Mouse (Mus musculus) forelimb bud, embryonic 11.5 days (tissue): ENCODE results near the gene Tex38.

Experiments
- DNase-seq: peaks from one replicate; pipeline ENCODE4 v3.0.0-alpha.2; 2012; ENCODE audit warnings: low read depth, low spot score

Gene Tex38

DNA sequence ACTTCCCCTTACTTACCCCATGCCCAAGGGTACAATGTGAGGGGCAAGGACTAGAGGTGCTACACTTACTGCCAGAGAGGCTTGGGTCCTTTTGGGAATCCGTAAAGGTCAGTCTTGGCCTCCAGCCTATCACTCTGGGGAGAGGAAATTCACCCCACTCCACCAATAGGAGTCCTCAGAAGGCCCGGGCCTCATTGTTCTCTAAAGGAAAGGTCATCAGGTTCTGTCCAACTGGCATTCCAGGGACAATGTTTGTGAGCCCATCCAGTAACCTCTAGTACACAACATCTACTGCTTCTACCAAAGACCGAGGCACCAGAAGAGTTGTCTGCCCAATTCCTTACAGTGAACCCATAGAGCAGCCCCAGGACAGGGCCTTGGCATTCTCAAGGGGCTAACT lies at the start of gene Tex38:
Gene Tex38, minus strand, starts transcription at position 101 of the 400 bp plus-strand sequence.
- DNase-seq = no peak

- no peak for DNase-seq
These were observed 49.7 kb upstream of the Tex38 start for GRCm38 (mm10) chr4:115830491-115830890.

GRCm38 (mm10) chr4:115828572-115828902 lies 47.7 kb upstream of the Tex38 start:
- DNase-seq = no peak

DNA sequence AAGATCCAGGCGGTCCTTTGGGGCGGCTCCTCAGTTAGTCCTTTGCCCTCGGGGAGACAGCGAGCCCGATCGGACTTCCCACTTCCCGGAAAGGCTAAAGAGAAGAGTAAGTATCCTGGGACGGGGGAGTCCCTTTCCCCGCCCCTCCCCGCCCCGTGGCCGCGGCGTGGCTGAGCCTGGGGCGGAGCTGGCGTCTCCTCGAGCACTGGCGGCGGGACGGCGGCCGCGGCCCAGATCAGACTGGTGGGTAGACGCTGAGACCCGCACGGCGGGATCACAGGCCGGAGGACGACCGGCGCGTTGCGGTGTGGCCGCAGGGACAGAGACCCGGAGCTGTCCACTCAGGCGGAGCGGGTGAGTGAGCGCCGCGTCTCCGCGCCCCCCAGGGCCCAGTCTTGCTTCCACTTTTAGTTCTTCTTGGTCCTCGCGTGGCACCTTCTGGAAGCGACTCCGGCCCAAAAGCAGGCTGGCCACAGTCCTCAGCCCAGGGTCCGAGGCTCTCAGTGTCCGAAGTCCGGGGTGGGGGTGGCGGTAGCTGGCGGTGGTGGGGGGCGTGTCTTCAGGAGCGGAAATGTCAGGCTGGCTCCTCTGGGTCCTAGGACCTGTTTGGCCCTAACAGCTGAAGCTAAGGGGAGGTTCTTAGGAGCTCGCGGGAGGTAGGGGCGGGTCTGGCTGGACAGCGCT lies 47.2 kb upstream of the Tex38 start, which contains the start of gene Mob3c:
Gene Mob3c, plus strand, starts transcription at position 205 of the 684 bp plus-strand sequence.
- DNase-seq = peak; percentile 57

- no peak for DNase-seq
These were observed 46.7 kb upstream of the Tex38 start for GRCm38 (mm10) chr4:115827535-115827887.

DNA sequence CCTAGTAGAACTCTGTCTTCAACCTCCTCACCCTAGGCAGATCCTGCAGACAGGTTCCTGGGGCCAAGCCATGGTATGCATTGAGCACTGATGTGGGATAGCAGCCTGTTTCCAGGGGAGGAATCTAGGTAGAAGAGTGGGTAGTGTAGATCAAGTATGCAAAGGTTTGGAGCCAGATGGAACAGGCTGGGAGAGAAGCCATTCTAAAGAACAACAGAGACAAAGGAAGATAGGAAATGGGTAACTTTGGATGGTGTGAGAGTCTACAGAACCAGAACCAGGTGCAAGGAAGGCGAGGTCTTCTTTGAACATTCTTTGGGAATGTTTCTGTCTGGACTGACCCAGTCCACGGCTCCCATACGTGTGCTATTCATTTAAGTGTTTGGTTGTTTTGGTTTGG lies 46.2 kb upstream of the Tex38 start:
- DNase-seq = no peak

DNA sequence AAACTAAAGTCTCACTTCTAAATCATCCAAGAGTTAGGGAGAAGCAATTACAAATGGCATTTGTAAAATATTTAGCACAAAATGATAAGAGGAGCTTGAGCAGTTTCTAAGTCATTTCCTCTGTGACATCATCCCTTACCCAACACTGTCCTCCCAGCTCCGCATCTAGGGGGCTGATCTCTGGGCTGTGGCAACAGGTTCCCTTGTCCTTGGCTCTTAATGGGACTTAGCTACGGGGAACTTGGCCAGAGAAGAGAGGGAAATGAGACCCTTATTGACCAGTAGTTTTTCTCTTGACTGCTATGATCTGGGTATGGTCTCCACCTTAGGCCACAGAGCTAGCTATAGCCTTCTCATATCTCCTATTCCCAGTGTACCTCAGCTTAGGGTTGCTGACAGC lies 44.5 kb upstream of the Tex38 start:
- no peak for DNase-seq

DNA sequence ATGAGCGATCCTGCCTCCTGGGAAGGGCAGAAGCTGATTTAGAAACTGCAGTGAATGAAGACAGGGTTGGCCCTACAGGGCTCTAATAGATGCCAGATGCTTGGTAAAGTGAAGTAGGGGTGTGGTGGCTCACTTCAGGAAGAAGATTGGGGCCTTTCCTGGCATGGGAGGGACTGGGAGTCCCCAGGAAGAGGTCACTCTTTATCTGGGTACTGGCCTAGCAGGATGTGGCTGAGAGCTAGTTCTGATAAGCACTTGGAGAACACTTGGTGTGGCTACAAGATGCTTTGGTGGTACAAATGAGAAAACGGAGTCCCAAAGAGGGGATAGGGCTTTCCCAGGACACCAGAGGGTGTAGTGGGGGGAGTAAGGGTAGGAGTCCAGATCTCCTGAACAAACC lies 43.4 kb upstream of the Tex38 start:
- DNase-seq = no peak

DNA sequence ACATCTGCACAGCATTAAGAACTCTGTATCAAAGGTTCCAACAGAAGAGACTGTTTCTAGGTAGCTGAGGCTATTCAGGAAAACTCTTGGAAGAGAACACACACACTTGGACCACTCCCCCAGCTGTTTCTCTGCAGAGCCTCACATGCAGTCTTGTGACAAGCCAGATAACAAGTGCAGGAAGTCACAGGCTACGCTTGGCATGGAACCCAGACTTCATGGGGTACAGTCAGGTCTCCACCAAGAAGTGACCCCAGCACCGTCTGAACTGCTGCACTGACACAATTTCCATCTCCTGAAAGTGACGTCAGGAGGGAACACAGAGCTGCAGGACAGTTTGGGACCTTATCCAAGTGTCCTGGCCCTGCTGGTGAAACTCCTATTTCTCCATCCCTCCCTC lies 41.1 kb upstream of the Tex38 start:
- DNase-seq = no peak

- DNase-seq = no peak
These were observed 40.6 kb upstream of the Tex38 start for GRCm38 (mm10) chr4:115821431-115821830.

GRCm38 (mm10) chr4:115820944-115821343 lies 40.1 kb upstream of the Tex38 start:
- DNase-seq = no peak

DNA sequence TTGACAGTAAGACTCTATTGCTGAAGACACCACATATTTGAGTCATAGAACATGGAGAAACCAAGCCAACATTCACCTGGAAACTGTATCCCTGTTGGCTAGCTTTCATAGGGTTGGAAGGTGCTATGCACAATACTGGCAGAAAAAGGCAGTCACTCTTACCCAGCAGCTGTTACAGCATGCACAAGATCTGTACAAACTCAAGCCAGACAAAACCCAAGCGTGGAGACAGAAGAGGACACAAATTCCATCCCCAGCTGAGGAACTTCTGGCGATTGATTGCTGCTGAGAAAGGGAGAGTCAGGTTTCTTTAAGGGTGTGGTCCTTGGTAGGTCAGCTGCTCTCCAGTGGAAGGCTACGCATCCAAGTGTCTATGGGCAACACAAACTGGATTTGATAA lies 39.4 kb upstream of the Tex38 start:
- no peak for DNase-seq

GRCm38 (mm10) chr4:115815606-115816005 lies 34.8 kb upstream of the Tex38 start:
- DNase-seq = no peak

DNA sequence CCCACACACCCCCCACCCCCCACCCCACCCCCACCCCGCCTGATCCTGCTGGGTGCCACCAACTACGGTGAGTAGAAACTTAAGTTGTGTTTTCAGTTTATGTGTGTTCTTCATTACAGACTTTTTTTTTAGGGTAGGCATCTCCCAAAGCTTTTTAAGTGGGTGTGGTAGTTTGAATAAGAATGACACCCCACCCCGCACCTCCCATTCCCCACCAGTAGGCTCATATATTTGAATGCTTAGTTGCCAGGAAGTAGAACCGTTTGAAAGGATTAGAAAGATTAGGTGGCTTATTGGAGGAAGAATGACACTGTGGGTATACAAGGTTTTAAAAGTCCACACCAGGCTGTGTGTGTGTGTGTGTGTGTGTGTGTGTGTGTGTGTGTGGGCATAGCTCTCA lies 31.5 kb upstream of the Tex38 start:
- DNase-seq = no peak

DNA sequence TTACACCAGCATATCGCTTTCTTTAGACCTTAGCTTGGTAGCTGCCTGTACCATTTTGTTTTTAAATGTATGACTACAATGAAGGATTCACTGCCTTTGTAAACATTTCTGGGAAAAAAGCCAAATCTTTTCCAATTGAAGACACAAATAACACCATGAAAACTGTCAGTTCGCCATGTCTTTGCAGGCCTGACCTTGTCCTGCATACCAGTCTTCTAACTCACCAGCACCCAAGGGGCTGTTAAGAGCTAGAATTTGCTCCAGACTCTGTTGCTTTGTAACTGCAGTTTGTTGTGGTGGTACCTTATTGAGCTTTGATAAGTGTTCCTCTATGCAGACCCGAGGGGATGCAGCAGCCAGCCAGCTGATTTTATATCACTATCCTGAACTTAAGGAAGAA lies 19.2 kb upstream of the Tex38 start:
- DNase-seq = no peak

DNA sequence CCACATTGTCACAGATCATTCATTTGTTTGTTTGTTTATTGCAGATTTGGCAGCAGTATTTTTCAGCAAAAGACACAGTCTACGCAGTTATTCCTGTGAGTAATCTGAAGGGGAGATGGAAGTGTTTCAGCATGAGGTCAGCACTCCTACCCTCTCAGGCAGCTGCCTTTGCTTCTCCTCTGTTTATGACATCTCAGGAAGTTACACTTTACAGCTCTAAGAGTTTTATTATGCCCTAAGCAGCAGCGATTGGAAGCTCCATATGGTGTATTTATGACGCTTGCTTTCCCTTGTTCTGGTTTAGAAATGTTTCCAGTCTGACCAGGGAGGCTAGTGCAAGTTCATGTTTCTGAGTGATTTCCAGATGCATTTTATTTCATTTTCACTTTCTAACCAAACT lies 14.5 kb upstream of the Tex38 start:
- DNase-seq = peak; percentile 23

GRCm38 (mm10) chr4:115790864-115791263 lies 10.0 kb upstream of the Tex38 start:
- no peak for DNase-seq

- no peak for DNase-seq
These were observed 4.8 kb upstream of the Tex38 start for GRCm38 (mm10) chr4:115785511-115786034.

GRCm38 (mm10) chr4:115784769-115785510 lies 4.1 kb upstream of the Tex38 start, which contains the start of gene Atpaf1:
Gene Atpaf1 (plus strand): TSS chr4:115784812.
- DNase-seq = peak; percentile 53

- no peak for DNase-seq
These were observed 1.4 kb upstream of the Tex38 start for GRCm38 (mm10) chr4:115782026-115782805.

DNA sequence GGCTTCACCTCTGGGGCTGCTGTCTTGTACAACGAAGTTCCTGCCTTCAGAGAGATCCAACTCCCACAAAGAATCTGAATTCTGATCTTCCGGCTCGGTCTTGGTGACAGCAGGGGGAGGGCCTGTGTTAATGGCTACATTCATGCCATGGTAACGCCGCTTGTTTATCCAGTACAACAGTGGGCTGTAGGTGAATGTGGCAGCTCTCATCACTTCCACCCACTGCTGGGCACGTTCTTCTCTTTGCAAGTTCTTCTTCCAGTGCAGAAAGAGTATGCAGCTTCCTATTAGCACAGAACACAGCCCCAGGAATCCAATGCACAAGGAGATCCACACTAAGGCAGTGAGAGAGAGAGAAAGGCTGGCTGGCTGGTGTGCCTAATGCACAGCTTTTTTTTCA lies 549 bp downstream of the Tex38 start:
- DNase-seq = no peak

DNA sequence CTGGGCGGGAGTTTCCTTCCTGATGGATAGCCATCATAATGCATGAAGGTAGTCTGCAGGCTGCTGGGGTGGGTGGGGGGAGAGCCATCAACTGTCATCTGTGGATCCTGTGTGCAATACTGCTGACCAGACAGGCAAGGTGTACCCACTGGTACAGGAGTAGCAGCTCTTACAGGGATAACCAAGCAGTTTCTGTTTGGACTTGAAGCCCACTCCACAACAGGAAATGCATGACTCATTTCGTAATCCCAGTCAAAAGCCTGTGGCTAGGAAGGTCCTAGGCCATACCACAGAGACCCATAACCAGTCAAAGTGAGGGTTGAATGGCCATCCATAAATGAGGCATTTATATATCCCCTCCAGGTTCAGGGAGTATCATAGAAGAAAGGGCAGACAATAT lies 3.2 kb downstream of the Tex38 start:
- DNase-seq = no peak
